Mouse (Mus musculus) adrenal gland (tissue): Measurements from ENCODE around the gene Tab1.

ENCODE experiments used
- intact Hi-C: fragments of 180-260 bp; cut with DNase I; formaldehyde crosslinking; loops from one replicate; pipeline ENCODE4 v1.15.1; 2025

The Tab1 gene

GRCm38 (mm10) chr15:80134450-80134847 lies 1.5 kb downstream of the Tab1 start:
- intact Hi-C loops: loop anchor here (5.0 kb wide), 1 partner anchor 47 kb away; no protein-coding TSS in a partner anchor

GRCm38 (mm10) chr15:80135499-80135898 lies 2.6 kb downstream of the Tab1 start:
- intact Hi-C loops: no loop called here

- intact Hi-C loops: no loop called here
These were observed 3.7 kb downstream of the Tab1 start for GRCm38 (mm10) chr15:80136645-80137044.

- intact Hi-C loops: no loop called here
These were observed 5.2 kb downstream of the Tab1 start for GRCm38 (mm10) chr15:80137945-80138791.

GRCm38 (mm10) chr15:80140302-80140701 lies 7.4 kb downstream of the Tab1 start:
- intact Hi-C loops: loop anchor here (10.0 kb wide), 1 partner anchor 74 kb away; no protein-coding TSS in a partner anchor

- intact Hi-C loops: loop anchor here (10.0 kb wide), 1 partner anchor 74 kb away; no protein-coding TSS in a partner anchor
These were observed 8.0 kb downstream of the Tab1 start for GRCm38 (mm10) chr15:80140878-80141277.

- intact Hi-C loops: loop anchor here (10.0 kb wide), 1 partner anchor 73 kb away; no protein-coding TSS in a partner anchor
These were observed 9.2 kb downstream of the Tab1 start for GRCm38 (mm10) chr15:80142130-80142529.

GRCm38 (mm10) chr15:80143760-80144159 lies 10.8 kb downstream of the Tab1 start:
- intact Hi-C loops: loop anchor here (10.0 kb wide), 1 partner anchor 71 kb away; no protein-coding TSS in a partner anchor

- intact Hi-C loops: loop anchor here (10.0 kb wide), 1 partner anchor 69 kb away; no protein-coding TSS in a partner anchor
These were observed 12.5 kb downstream of the Tab1 start for GRCm38 (mm10) chr15:80145397-80145796.

- intact Hi-C loops: loop anchor here (10.0 kb wide), 1 partner anchor 69 kb away; no protein-coding TSS in a partner anchor
These were observed 13.2 kb downstream of the Tab1 start for GRCm38 (mm10) chr15:80146153-80146552.

- intact Hi-C loops: loop anchor here (10.0 kb wide), 1 partner anchor 68 kb away; no protein-coding TSS in a partner anchor
These were observed 14.2 kb downstream of the Tab1 start for GRCm38 (mm10) chr15:80147090-80147489.

- intact Hi-C loops: loop anchor here (10.0 kb wide), 1 partner anchor 67 kb away; no protein-coding TSS in a partner anchor
These were observed 14.6 kb downstream of the Tab1 start for GRCm38 (mm10) chr15:80147511-80147910.

- intact Hi-C loops: loop anchor here (10.0 kb wide), 1 partner anchor 66 kb away; no protein-coding TSS in a partner anchor
These were observed 15.6 kb downstream of the Tab1 start for GRCm38 (mm10) chr15:80148565-80148964.

GRCm38 (mm10) chr15:80149517-80149916 lies 16.6 kb downstream of the Tab1 start:
- intact Hi-C loops: loop anchor here (10.0 kb wide), 1 partner anchor 65 kb away; no protein-coding TSS in a partner anchor

GRCm38 (mm10) chr15:80152663-80153062 lies 19.7 kb downstream of the Tab1 start:
- intact Hi-C loops: no loop called here

GRCm38 (mm10) chr15:80153757-80154156 lies 20.8 kb downstream of the Tab1 start:
- intact Hi-C loops: no loop called here

- intact Hi-C loops: no loop called here
These were observed 22.8 kb downstream of the Tab1 start for GRCm38 (mm10) chr15:80155707-80156106.

- intact Hi-C loops: no loop called here
These were observed 24.4 kb downstream of the Tab1 start for GRCm38 (mm10) chr15:80157197-80157943.

- intact Hi-C loops: no loop called here
These were observed 25.2 kb downstream of the Tab1 start for GRCm38 (mm10) chr15:80158001-80158706.

- intact Hi-C loops: no loop called here
These were observed 25.8 kb downstream of the Tab1 start for GRCm38 (mm10) chr15:80158707-80159090.
